Mouse (Mus musculus) erythroblast, embryonic 14.5 days (primary cell): ENCODE measurements around the gene Srd5a1.

Experiments used
- GATA1 ChIP-seq: IDR thresholded peaks from 2 replicates; pipeline ENCODE4 v1.6.1; 2012; ENCODE audit warnings: low read length, inconsistent platforms, mixed read lengths
- TAL1 ChIP-seq: IDR thresholded peaks from 3 replicates; pipeline ENCODE4 v1.6.1; 2012; ENCODE audit warnings: low read length, inconsistent platforms, mixed read lengths

GRCm38 (mm10) chr13:69572594-69572993 is 38.6 kb downstream of the Srd5a1 start:
- TF ChIP-seq GATA1 = no peak
- no peak for TF ChIP-seq TAL1
